Mouse (Mus musculus) liver, embryonic 15.5 days (tissue): ENCODE data around the gene Adam11. TPM values are rescaled to one million over a fixed set of nuclear protein-coding genes. Genes with fewer than 3 reads are reported as not detected.
A peak's percentile ranks its signal among the peaks of the same experiment; 100 is the strongest.

Experiments
- ATAC-seq: fragments of 200-750 bp; cut with Nextera tagmentation; 2 replicates; pipeline ENCODE4 v1.8.0; 2017; ENCODE audit warnings: moderate number of reproducible peaks, mild to moderate bottlenecking, moderate library complexity; ENCODE audit not compliant: insufficient read depth
- H3K27ac ChIP-seq: fragments of 300-500 bp; sonication (generic); replicated peaks from 2 replicates; pipeline ENCODE4 v1.5.1; 2015; ENCODE audit warnings: mild to moderate bottlenecking, inconsistent platforms
- H3K27me3 ChIP-seq: fragments of 300-500 bp; sonication (generic); 2 replicates; pipeline ENCODE4 v1.6.1; 2015; ENCODE audit warnings: mild to moderate bottlenecking, inconsistent platforms
- H3K36me3 ChIP-seq: fragments of 300-500 bp; sonication (generic); replicated peaks from 2 replicates; pipeline ENCODE4 v1.6.1; 2015; ENCODE audit warnings: moderate library complexity, mild to moderate bottlenecking, inconsistent platforms
- H3K4me1 ChIP-seq: fragments of 300-500 bp; sonication (generic); replicated peaks from 2 replicates; pipeline ENCODE4 v1.6.1; 2015; ENCODE audit warnings: inconsistent platforms
- H3K4me2 ChIP-seq: fragments of 300-500 bp; sonication (generic); 2 replicates; pipeline ENCODE4 v1.6.1; 2015; ENCODE audit warnings: moderate library complexity, mild to moderate bottlenecking, inconsistent platforms
- H3K4me3 ChIP-seq: fragments of 300-500 bp; sonication (generic); replicated peaks from 2 replicates; pipeline ENCODE4 v1.5.1; 2015; ENCODE audit warnings: mild to moderate bottlenecking, inconsistent platforms
- H3K9ac ChIP-seq: fragments of 300-500 bp; sonication (generic); 2 replicates; pipeline ENCODE4 v1.6.1; 2015; ENCODE audit warnings: moderate library complexity, mild to moderate bottlenecking, inconsistent platforms
- H3K9me3 ChIP-seq: fragments of 300-500 bp; sonication (generic); replicated peaks from 2 replicates; pipeline ENCODE4 v1.6.1; 2016; ENCODE audit warnings: inconsistent platforms
- WGBS: fragments of 180-500 bp; shearing (Covaris S2); methylation state at CpG from one replicate; pipeline ENCODE4 v1.1.7; 2015; ENCODE audit warnings: mixed read lengths; ENCODE audit not compliant: insufficient replicate concordance; 5-methylcytosine and 5-hydroxymethylcytosine counted together
- polyA plus RNA-seq: library from polyadenylated mRNA; unstranded; fragments of >200 nt; fragmentation: Nextera tagmentation; extraction: Ambion mirVana; gene quantifications from 2 replicates; pipeline ENCODE4 v1.2.1, GENCODE M21; 2015

Adam11 gene
- polyA plus RNA-seq, 1 experiment from 2014 or later: 0.08 TPM

DNA sequence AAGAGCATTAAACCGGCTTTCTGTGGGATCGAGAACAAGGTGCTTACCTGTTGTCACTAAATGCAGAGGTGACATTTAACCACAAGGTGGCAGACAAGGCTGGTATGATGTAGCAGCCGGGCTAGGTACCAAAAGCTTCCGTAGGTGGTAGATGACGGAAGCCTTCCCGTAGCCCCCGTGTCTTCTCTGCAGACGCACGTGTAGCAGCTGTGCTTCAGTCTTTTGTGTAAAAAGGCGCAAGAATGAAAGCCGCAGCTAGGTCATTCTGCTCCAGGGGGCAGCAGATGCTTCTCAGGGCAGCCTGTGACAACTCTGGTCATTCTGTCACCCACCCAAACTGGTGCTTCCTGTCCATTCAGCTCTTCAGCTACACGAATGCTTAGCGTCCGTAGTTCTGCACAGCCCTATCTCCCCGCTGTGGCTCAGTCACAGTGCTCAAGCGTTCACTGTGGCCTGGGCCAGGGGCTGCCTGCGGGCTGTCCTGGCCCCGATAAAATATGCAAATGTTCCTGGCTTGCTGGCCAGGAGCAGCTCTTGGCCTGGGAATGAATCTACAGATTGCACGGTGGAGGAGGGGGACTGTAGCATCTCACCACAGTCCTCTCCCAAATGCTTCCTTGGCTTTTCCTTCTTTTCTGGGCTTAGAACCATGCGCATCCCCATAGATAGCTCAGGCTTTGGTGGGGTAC lies 21.8 kb upstream of the Adam11 start:
- Histone ChIP-seq H3K27ac (no peak overlapping the region), H3K36me3 (no peaks in the 10 kb centered on the region), H3K27me3 (peaks cover 32% of the 10 kb centered on the region), H3K9ac (no peak overlapping the region), H3K4me3 (no peak overlapping the region), H3K4me1 (peaks cover 3% of the 10 kb centered on the region; the same call in 1 of the 2 replicates), H3K9me3 (no peaks in the 10 kb centered on the region), H3K4me2 (peak overlapping the region; percentile 29; the same call in 1 of the 2 replicates)
- ATAC-seq: no peak
- 6% methylated on average over 20 of the region's 20 CpGs for WGBS

DNA sequence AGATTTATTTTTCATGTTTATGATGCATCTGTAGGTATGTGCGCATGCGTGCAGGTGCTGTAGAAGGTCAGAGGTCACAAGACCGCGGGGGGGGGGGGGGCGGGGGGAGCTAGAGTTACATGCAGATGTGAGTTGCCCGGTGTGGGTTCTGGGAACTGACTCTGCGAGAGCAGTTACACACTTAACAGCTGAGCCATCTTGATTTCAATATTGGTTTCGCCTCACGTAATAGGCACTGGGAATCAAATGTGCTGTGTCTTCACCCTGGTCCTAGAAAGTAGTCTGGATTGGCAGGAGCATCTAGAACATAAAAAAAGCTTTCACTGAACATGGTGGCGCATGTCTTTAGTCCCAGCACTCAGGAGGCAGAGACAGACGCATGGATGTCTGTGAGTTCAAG lies 20.6 kb upstream of the Adam11 start:
- H3K27me3 ChIP-seq: peaks cover 32% of the 10 kb centered on the region

DNA sequence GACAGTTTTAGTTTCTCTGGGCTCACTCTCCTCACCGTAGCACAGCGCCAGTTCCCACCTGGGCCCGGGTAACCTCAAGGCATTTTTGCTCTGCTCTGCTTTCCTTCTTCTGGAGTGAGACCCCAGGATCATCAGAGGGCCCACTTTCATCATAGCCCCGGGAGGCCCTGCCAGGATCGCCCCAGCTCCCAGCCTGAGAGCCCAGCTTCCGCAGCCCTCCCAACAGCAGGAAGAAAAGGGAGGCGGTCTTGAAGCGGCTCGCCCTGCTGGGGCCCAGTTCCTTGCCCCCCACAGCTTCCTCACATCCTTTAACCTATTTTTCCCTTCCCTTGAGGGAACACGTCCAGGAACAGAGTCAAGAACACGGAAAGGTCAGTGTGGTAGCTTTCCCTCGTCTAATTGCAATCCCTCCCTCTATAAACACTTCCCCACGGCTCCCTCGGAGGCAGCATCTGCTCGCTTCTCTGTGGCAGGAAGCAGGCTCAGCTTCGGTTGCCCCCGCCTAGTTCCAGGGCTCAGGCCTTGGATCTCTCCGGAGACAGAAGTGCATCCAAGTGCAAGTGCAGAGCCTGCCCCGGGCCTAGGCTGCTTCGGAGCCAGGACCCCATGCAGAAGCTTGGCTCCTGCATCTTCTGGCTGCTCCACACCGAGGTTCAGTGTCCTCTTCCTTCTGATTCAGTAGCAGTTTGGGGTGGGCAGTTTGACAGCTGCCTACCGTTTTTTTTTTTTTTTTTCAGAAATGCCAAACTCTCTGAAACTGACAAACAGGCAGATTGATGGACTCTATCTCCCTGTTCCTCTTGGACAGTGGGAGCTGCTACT lies 19.9 kb upstream of the Adam11 start:
- Histone ChIP-seq H3K27me3 (peaks cover 32% of the 10 kb centered on the region), H3K9ac (no peak overlapping the region), H3K4me2 (no peak overlapping the region), H3K4me3 (no peak overlapping the region), H3K9me3 (no peaks in the 10 kb centered on the region), H3K27ac (no peak overlapping the region), H3K36me3 (no peaks in the 10 kb centered on the region), H3K4me1 (peaks cover 3% of the 10 kb centered on the region; the same call in 1 of the 2 replicates)
- WGBS: 18% methylated on average over 22 of the region's 22 CpGs
- no peak for ATAC-seq

More for the DNA sequence above, 20.6 kb upstream of the Adam11 start:
- Histone ChIP-seq H3K27ac (no peak overlapping the region), H3K9ac (no peak overlapping the region), H3K4me3 (no peak overlapping the region), H3K4me2 (no peak overlapping the region), H3K36me3 (no peaks in the 10 kb centered on the region), H3K4me1 (peaks cover 3% of the 10 kb centered on the region; the same call in 1 of the 2 replicates), H3K9me3 (no peaks in the 10 kb centered on the region)
- no peak for ATAC-seq
- WGBS: 49% methylated on average over 11 of the region's 11 CpGs

DNA sequence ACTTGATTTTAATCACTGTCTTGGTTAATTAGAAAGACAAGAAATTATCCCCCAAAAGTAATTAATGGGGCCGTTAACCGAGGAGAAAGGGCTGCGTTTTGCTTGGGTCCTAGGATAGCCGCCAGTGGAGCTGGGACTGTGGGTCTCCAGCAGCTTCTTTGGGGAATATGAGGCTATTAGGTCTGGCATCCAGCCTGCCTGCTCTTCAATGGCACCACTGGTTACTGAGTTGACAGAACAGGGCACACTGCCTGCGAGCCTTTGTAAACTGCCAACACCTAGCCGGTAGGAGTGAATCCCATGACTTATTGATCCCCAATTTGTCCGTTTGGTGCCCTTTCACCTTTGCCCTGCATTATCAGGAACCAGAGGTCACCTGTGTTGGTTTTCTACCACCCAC lies 19.2 kb upstream of the Adam11 start:
- peaks cover 3% of the 10 kb centered on the region; the same call in 1 of the 2 replicates for H3K4me1 ChIP-seq
- H3K27me3 ChIP-seq: peaks cover 27% of the 10 kb centered on the region
- no peak overlapping the region for H3K4me2 ChIP-seq
- WGBS: 59% methylated on average over 7 of the region's 7 CpGs
- no peaks in the 10 kb centered on the region for H3K9me3 ChIP-seq
- H3K36me3 ChIP-seq: no peaks in the 10 kb centered on the region
- H3K4me3 ChIP-seq: no peak overlapping the region
- H3K27ac ChIP-seq: no peak overlapping the region
- ATAC-seq: no peak
- H3K9ac ChIP-seq: no peak overlapping the region

DNA sequence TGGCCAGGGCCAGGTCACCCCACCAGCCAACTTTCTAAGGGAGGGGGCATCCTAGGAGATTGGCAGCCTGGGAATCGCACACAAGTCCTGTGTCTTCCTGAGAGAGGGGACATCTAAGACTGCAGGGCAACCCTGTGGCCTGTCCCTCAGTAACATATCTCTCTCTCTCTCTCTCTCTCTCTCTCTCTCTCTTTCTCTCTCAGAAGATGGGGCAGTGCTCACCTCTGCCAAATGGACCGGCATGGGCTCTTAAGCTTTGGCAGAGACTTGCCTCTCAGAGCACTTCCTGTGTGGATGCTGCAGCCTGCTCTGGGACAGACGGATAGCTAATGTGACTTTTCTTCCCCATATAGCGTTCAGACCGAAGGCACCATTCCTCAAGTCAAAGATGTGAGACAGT lies 18.4 kb upstream of the Adam11 start:
- Histone ChIP-seq H3K9me3 (no peaks in the 10 kb centered on the region), H3K4me3 (no peak overlapping the region), H3K9ac (no peak overlapping the region), H3K27ac (no peak overlapping the region), H3K36me3 (no peaks in the 10 kb centered on the region), H3K4me1 (peaks cover 3% of the 10 kb centered on the region; the same call in 1 of the 2 replicates), H3K27me3 (peaks cover 24% of the 10 kb centered on the region), H3K4me2 (no peak overlapping the region)
- no peak for ATAC-seq
- 51% methylated on average over 5 of the region's 5 CpGs for WGBS

DNA sequence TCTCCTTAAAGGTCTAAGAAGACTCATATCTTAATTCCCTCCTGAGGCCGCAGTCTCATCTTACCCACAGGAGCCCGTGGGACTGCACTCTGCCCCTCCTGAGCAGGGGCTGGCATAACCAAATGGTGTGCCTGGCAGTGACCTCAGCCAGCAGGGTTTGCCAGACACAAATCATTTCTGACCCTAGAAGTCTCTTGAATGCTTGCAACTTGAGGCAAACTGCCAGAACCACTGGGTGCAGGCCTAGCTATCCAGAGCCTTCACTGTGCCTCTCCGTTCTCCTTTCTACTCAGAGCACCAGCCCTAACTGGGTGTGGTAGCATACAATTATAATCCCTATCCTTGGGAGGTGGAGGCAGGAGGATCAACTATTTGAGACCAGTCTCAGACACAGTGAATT lies 16.5 kb upstream of the Adam11 start:
- H3K27me3 ChIP-seq: peaks cover 5% of the 10 kb centered on the region
- no peaks in the 10 kb centered on the region for H3K9me3 ChIP-seq
- peaks cover 3% of the 10 kb centered on the region; the same call in 1 of the 2 replicates for H3K4me1 ChIP-seq
- no peak overlapping the region for H3K4me2 ChIP-seq
- ATAC-seq: no peak
- H3K4me3 ChIP-seq: no peak overlapping the region
- H3K9ac ChIP-seq: no peak overlapping the region
- H3K27ac ChIP-seq: no peak overlapping the region
- no peaks in the 10 kb centered on the region for H3K36me3 ChIP-seq
- 69% methylated on average over 3 of the region's 3 CpGs for WGBS

DNA sequence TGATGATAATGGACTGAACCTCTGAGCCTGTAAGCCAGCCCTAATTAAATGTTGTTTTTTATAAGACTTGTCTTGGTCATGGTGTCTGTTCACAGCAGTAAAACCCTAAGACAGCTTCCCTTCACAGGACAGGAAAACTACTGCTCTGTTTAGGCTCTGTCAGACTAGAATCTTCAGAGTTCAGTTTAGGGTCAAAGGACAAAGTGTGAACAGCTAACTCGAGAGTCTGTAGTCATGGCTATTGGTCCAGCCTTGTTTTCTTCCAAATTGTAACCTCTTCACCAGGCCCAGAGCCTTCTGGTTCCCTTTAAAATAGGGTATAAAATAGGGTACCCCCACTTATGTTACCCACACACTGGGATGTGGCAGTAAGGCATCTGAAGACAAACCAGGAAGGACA lies 13.4 kb upstream of the Adam11 start:
- Histone ChIP-seq H3K27ac (no peak overlapping the region), H3K4me2 (no peak overlapping the region), H3K27me3 (no peaks in the 10 kb centered on the region), H3K36me3 (no peaks in the 10 kb centered on the region), H3K9me3 (no peaks in the 10 kb centered on the region), H3K4me3 (no peak overlapping the region), H3K9ac (no peak overlapping the region), H3K4me1 (no peaks in the 10 kb centered on the region)
- ATAC-seq: no peak
- 34% methylated on average over 1 of the region's 1 CpGs for WGBS

DNA sequence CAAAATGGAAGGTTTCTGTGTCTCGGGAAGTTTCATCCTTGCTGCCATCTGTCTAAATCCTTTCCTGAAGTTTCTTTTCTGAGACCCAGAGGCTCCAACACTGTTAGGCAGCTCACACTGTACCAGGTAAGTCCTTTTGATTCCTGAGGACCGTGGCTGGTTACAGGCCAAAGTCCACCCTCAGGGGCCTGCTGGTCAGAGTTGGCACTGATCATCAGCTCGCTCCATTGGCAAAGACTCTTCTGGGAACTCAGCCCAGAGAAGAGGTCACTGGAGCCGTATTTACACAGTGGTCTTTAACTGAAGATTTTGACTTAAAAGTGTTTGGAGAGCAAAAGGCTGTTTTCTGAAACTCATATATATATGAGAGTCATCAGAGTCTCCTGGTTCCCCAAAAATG lies 12.9 kb upstream of the Adam11 start:
- Histone ChIP-seq H3K36me3 (no peaks in the 10 kb centered on the region), H3K27ac (no peak overlapping the region), H3K4me1 (no peaks in the 10 kb centered on the region), H3K9me3 (no peaks in the 10 kb centered on the region), H3K27me3 (no peaks in the 10 kb centered on the region), H3K4me3 (no peak overlapping the region), H3K9ac (no peak overlapping the region), H3K4me2 (no peak overlapping the region)
- no peak for ATAC-seq
- WGBS: 56% methylated on average over 4 of the region's 4 CpGs

DNA sequence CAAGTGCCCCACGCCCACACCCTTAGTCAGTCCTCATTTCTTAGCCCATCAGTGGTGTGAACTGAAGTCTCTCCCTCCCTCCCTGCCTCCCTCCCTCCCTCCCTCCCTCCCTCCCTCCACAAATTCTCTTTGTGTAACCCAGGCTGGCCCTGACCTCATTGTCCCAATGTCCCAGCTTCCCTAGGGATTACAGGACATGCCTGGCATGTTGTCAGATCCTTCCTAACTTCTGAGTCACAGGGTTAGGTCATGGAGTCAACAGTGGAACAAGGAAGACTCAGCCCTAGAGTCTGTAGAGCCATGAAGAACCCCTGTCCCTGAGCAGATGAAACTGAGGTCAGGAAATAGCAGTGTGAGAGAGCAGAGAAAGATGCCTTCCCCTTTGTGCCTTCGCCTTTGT lies 11.5 kb upstream of the Adam11 start:
- Histone ChIP-seq H3K4me2 (no peak overlapping the region), H3K4me3 (no peak overlapping the region), H3K36me3 (no peaks in the 10 kb centered on the region), H3K9ac (no peak overlapping the region), H3K27me3 (no peaks in the 10 kb centered on the region), H3K4me1 (no peaks in the 10 kb centered on the region), H3K27ac (no peak overlapping the region), H3K9me3 (no peaks in the 10 kb centered on the region)
- 80% methylated on average over 2 of the region's 2 CpGs for WGBS
- ATAC-seq: no peak

DNA sequence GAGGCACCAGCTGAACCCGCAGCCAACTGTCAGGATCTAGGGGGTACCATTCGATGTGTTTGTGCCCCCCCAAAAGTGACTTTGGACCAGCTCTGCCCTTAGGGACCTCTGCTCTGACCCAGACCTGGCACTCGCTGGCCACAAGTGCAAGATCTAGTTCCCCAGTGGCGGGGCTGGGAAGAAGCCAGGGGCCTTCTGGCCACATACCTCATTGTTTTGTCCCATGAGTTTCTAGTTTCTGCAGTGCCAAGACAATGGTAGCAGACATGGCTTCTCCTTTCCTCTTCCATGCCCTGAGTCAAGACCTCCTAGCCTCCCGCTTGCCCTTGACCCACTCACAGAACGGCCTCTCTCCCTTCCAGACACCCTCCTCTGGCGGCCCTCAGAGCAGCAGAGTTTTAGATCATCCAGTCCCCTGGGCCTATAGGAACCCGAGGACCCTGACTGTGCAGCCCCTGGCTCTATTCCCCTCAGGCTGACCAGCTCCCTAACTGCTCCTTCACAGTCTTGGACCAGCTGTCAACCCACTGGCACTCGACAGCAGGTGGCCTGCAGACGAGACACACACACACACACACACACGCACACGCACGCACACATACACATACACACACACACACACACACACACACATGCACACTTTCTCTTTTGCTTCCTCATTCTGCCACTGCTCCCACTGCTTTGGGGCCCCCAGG lies 8.2 kb upstream of the Adam11 start:
- no peak overlapping the region for H3K9ac ChIP-seq
- H3K9me3 ChIP-seq: no peaks in the 10 kb centered on the region
- no peak overlapping the region for H3K4me2 ChIP-seq
- WGBS: 54% methylated on average over 13 of the region's 13 CpGs
- H3K36me3 ChIP-seq: no peaks in the 10 kb centered on the region
- no peak for ATAC-seq
- H3K4me3 ChIP-seq: no peak overlapping the region
- no peak overlapping the region for H3K27ac ChIP-seq
- no peaks in the 10 kb centered on the region for H3K4me1 ChIP-seq
- H3K27me3 ChIP-seq: no peaks in the 10 kb centered on the region
